Mouse (Mus musculus): ENCODE data around the gene Hspa12b. TPM values are rescaled to one million over a fixed set of nuclear protein-coding genes. Genes with fewer than 3 reads are reported as not detected.

Gene Hspa12b
- polyA plus RNA-seq, 1 experiment from 2014 or later, result 25.0 TPM

DNA sequence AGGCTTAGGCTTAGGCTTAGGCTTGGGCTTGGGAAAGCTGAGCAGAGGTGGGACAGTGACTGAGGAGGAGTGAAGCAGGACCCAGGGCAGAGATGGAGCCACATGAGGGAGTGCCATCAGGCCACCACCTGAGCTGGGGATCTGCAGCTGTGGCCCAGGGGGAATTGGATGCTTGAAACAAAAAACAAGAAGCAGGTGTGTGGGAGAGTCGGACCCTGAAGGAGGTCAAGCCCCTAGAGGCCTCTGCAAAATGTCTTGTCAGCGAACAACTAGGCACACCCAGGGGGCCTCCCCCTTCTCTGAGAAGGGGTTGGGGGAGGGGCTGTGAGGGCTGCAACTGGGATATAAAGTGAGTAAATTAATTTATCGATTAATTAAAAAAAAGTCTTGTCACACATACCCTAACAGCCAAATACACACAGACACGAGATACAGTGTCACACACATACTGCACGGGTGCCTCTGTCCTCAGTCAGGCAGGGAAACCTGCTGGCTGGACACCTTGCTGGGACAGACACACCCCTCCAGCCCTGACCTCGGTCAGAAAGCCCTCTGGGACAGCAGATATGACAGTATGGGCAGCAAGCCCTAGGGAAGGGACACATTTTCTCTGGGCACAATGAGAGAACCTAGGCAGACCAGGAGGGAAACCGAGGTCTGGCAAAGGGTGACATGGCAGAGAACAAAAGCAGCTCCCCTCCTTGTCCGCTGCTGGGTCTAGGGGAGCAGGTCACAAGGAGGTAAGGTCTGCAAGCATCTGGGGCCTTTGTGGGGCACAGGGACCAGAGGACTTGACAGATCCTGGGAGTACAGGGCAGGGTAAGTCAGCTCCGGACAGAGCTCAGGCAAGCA, 890 bp upstream of the Hspa12b start:
- Histone ChIP-seq H3K27ac (ENCODE audit: low read length) (peak overlapping the region; percentile 85; the same call in 1 of the 2 replicates), H3K27me3 (ENCODE audit: control insufficient read depth, insufficient read depth, low read length) (no peaks in the 10 kb centered on the region), H3K4me2 (ENCODE audit: low read depth, low read length) (peak overlapping the region; percentile 68), H3K9me3 (replicated peaks; ENCODE audit: control insufficient read depth, low read length) (no peaks in the 10 kb centered on the region), H3K4me1 (ENCODE audit: control insufficient read depth, insufficient read depth, low read length) (peaks cover 25% of the 10 kb centered on the region), H3K4me3 (replicated peaks; ENCODE audit: low read length) (no peak overlapping the region), H3K36me3 (ENCODE audit: control insufficient read depth, insufficient read depth, low read length) (no peaks in the 10 kb centered on the region), H3K9ac (ENCODE audit: low read length) (peak overlapping the region; percentile 87; the same call in 1 of the 2 replicates)
- 58% methylated on average over 9 of the region's 9 CpGs for WGBS
- ATAC-seq (ENCODE audit: insufficient read depth, low FRiP score), result no peak

- Histone ChIP-seq H3K4me1 (ENCODE audit: control insufficient read depth, insufficient read depth, low read length) (peaks cover 25% of the 10 kb centered on the region), H3K9me3 (replicated peaks; ENCODE audit: control insufficient read depth, low read length) (no peaks in the 10 kb centered on the region), H3K27ac (ENCODE audit: low read length) (no peak overlapping the region), H3K9ac (ENCODE audit: low read length) (peak overlapping the region; percentile 87), H3K36me3 (ENCODE audit: control insufficient read depth, insufficient read depth, low read length) (no peaks in the 10 kb centered on the region), H3K4me2 (ENCODE audit: low read depth, low read length) (peak overlapping the region; percentile 68), H3K4me3 (replicated peaks; ENCODE audit: low read length) (peak overlapping the region; percentile 73), H3K27me3 (ENCODE audit: control insufficient read depth, insufficient read depth, low read length) (no peaks in the 10 kb centered on the region)
- no peak for ATAC-seq (ENCODE audit: insufficient read depth, low FRiP score)
- 79% methylated on average over 5 of the region's 5 CpGs for WGBS
Observed at GRCm38 (mm10) chr2:131128211-131128610, 1.1 kb downstream of the Hspa12b start.

DNA sequence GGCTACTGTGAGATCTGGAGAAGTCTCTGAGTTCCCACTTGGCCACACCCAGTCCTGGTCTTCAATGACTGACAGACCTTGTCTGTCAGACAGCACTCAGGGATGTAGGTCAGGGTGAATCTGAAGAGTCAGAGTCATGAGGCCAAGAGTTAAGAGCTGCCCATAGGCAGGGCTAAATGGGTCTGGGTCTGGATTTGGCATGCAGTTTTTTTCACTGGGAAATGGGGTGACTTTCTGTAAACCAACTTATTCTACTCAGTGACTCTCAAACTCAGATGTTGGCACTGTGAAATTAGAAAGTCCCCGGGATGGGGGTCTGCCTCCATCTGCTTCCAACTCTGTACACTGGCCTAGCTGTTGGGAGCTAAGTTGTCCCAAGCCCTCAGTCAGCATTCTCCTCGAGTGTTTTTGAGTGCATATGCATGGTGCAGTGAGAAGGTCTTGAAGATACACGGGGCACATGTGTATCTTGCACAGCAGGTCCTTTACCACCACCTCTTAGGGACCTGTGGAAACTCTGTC, 1.6 kb downstream of the Hspa12b start:
- ATAC-seq (ENCODE audit: insufficient read depth, low FRiP score), result no peak

GRCm38 (mm10) chr2:131129836-131130235, 2.8 kb downstream of the Hspa12b start:
- Histone ChIP-seq H3K4me1 (ENCODE audit: control insufficient read depth, insufficient read depth, low read length) (peaks cover 28% of the 10 kb centered on the region), H3K27ac (ENCODE audit: low read length) (no peak overlapping the region; the same call in 1 of the 2 replicates), H3K9me3 (replicated peaks; ENCODE audit: control insufficient read depth, low read length) (no peaks in the 10 kb centered on the region), H3K27me3 (ENCODE audit: control insufficient read depth, insufficient read depth, low read length) (no peaks in the 10 kb centered on the region), H3K4me3 (replicated peaks; ENCODE audit: low read length) (no peak overlapping the region), H3K4me2 (ENCODE audit: low read depth, low read length) (peak overlapping the region; percentile 68), H3K36me3 (ENCODE audit: control insufficient read depth, insufficient read depth, low read length) (0 out of 2 replicates have a peak, but pooled peaks cover 3% of the 10 kb centered on the region), H3K9ac (ENCODE audit: low read length) (peak overlapping the region; percentile 11; the same call in 1 of the 2 replicates)
- WGBS, result 53% methylated on average over 5 of the region's 5 CpGs
- ATAC-seq (ENCODE audit: insufficient read depth, low FRiP score), result no peak

More for the DNA sequence above, 1.6 kb downstream of the Hspa12b start:
- no peaks in the 10 kb centered on the region for H3K27me3 ChIP-seq (ENCODE audit: control insufficient read depth, insufficient read depth, low read length)
- no peaks in the 10 kb centered on the region for H3K36me3 ChIP-seq (ENCODE audit: control insufficient read depth, insufficient read depth, low read length)
- H3K27ac ChIP-seq (ENCODE audit: low read length), result no peak overlapping the region
- 78% methylated on average over 3 of the region's 3 CpGs for WGBS
- peak overlapping the region; percentile 68 for H3K4me2 ChIP-seq (ENCODE audit: low read depth, low read length)
- H3K9me3 ChIP-seq (replicated peaks; ENCODE audit: control insufficient read depth, low read length), result no peaks in the 10 kb centered on the region
- peak overlapping the region; percentile 87 for H3K9ac ChIP-seq (ENCODE audit: low read length)
- H3K4me1 ChIP-seq (ENCODE audit: control insufficient read depth, insufficient read depth, low read length), result peaks cover 25% of the 10 kb centered on the region
- H3K4me3 ChIP-seq (replicated peaks; ENCODE audit: low read length), result peak overlapping the region; percentile 73

- WGBS, result 80% methylated on average over 2 of the region's 2 CpGs
- Histone ChIP-seq H3K27me3 (ENCODE audit: control insufficient read depth, insufficient read depth, low read length) (no peaks in the 10 kb centered on the region), H3K27ac (ENCODE audit: low read length) (no peak overlapping the region), H3K36me3 (ENCODE audit: control insufficient read depth, insufficient read depth, low read length) (0 out of 2 replicates have a peak, but pooled peaks cover 3% of the 10 kb centered on the region), H3K9ac (ENCODE audit: low read length) (no peak overlapping the region), H3K4me3 (replicated peaks; ENCODE audit: low read length) (no peak overlapping the region), H3K9me3 (replicated peaks; ENCODE audit: control insufficient read depth, low read length) (no peaks in the 10 kb centered on the region), H3K4me2 (ENCODE audit: low read depth, low read length) (no peak overlapping the region), H3K4me1 (ENCODE audit: control insufficient read depth, insufficient read depth, low read length) (peaks cover 28% of the 10 kb centered on the region)
- no peak for ATAC-seq (ENCODE audit: insufficient read depth, low FRiP score)
Observed at GRCm38 (mm10) chr2:131130849-131131248, 3.8 kb downstream of the Hspa12b start.

GRCm38 (mm10) chr2:131132111-131132888, 5.2 kb downstream of the Hspa12b start:
- no peaks in the 10 kb centered on the region for H3K9me3 ChIP-seq (replicated peaks; ENCODE audit: control insufficient read depth, low read length)
- H3K27ac ChIP-seq (ENCODE audit: low read length), result no peak overlapping the region
- peaks cover 17% of the 10 kb centered on the region for H3K4me1 ChIP-seq (ENCODE audit: control insufficient read depth, insufficient read depth, low read length)
- no peak overlapping the region for H3K4me3 ChIP-seq (replicated peaks; ENCODE audit: low read length)
- H3K4me2 ChIP-seq (ENCODE audit: low read depth, low read length), result no peak overlapping the region
- WGBS, result 84% methylated on average over 10 of the region's 10 CpGs
- no peak for ATAC-seq (ENCODE audit: insufficient read depth, low FRiP score)
- H3K9ac ChIP-seq (ENCODE audit: low read length), result no peak overlapping the region
- no peaks in the 10 kb centered on the region for H3K27me3 ChIP-seq (ENCODE audit: control insufficient read depth, insufficient read depth, low read length)
- H3K36me3 ChIP-seq (ENCODE audit: control insufficient read depth, insufficient read depth, low read length), result 0 out of 2 replicates have a peak, but pooled peaks cover 3% of the 10 kb centered on the region

DNA sequence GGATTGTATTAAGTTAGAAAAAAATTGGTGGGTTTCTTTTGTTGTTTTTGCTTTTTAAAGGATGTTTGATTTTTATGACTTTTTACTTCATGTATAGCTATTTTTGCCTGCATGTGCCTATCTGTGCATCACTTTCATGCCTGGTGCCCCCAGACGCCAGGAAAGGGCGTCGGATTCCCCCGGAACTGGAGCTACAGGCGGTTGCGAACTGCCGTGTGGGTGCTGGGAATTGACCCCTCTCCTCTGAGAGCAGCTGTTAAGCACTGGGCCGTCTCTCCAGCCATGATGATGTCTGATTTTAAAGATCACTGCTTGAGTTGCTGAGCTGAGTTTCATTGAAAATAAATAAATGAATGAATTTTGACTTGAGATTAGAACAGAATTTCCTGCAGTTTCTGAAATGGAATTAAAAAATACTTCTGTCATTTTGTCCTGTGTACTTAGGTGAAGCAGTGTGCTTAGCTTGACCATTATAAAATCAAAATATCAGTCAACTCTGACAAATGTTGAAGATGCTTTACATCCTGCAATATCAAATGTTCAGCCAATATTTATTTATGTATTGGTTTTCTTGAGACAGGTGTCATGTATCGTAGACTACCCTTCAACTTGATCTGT, 6.0 kb downstream of the Hspa12b start, which contains the start of gene Gm11037:
Gene Gm11037, plus strand, starts transcription at position 568 of the 618 bp plus-strand sequence.
- peak within 1 kb of the TSS; percentile 11; the same call in 1 of the 2 replicates for H3K27ac ChIP-seq (ENCODE audit: low read length)
- H3K27me3 ChIP-seq (ENCODE audit: control insufficient read depth, insufficient read depth, low read length), result no peaks in the 10 kb centered on the region
- H3K36me3 ChIP-seq (ENCODE audit: control insufficient read depth, insufficient read depth, low read length), result 0 out of 2 replicates have a peak, but pooled peaks cover 3% of the 10 kb centered on the region
- H3K9me3 ChIP-seq (replicated peaks; ENCODE audit: control insufficient read depth, low read length), result no peaks in the 10 kb centered on the region
- H3K9ac ChIP-seq (ENCODE audit: low read length), result no peak within 1 kb of the TSS
- no peak for ATAC-seq (ENCODE audit: insufficient read depth, low FRiP score)
- 82% methylated on average over 9 of the region's 9 CpGs for WGBS
- peaks cover 13% of the 10 kb centered on the region for H3K4me1 ChIP-seq (ENCODE audit: control insufficient read depth, insufficient read depth, low read length)
- H3K4me2 ChIP-seq (ENCODE audit: low read depth, low read length), result no peak within 1 kb of the TSS
- no peak within 1 kb of the TSS for H3K4me3 ChIP-seq (replicated peaks; ENCODE audit: low read length)

DNA sequence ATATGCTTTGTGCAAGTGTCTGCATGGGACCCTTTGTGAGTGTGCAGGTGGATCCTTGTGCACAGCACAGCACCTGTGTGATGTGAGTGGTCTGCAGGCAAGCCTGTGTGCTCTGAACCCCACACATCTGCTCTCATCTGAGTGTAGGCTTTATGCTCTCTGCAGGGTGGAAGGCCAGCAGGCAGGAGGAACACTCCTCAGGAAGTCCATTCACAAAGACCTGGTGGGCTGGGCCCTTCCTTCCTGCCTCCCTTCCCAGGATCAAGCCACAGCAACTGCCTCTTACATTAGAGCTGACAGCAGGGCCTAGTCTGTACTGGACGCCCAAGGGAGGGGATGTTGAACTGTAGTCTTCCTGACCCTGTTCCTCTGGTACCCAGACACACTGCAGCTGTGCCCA, 7.3 kb downstream of the Hspa12b start:
- H3K36me3 ChIP-seq (ENCODE audit: control insufficient read depth, insufficient read depth, low read length), result 0 out of 2 replicates have a peak, but pooled peaks cover 3% of the 10 kb centered on the region
- H3K4me3 ChIP-seq (replicated peaks; ENCODE audit: low read length), result no peak overlapping the region
- H3K4me2 ChIP-seq (ENCODE audit: low read depth, low read length), result no peak overlapping the region
- peak; percentile 30; the same call in 1 of the 2 replicates for ATAC-seq (ENCODE audit: insufficient read depth, low FRiP score)
- WGBS, result 47% methylated on average over 1 of the region's 1 CpGs
- peaks cover 8% of the 10 kb centered on the region for H3K4me1 ChIP-seq (ENCODE audit: control insufficient read depth, insufficient read depth, low read length)
- no peaks in the 10 kb centered on the region for H3K27me3 ChIP-seq (ENCODE audit: control insufficient read depth, insufficient read depth, low read length)
- H3K27ac ChIP-seq (ENCODE audit: low read length), result peak overlapping the region; percentile 55; the same call in 1 of the 2 replicates
- no peaks in the 10 kb centered on the region for H3K9me3 ChIP-seq (replicated peaks; ENCODE audit: control insufficient read depth, low read length)
- H3K9ac ChIP-seq (ENCODE audit: low read length), result no peak overlapping the region
